Mouse (Mus musculus): ENCODE data around the gene 1700006A11Rik.
A peak's percentile ranks its signal among the peaks of the same experiment; 100 is the strongest.
"Not testable (repeated sequence)": the region's sequence is repeated elsewhere in the genome, so short reads cannot be mapped to it uniquely, and the experiment has no call there.

The 1700006A11Rik gene

GRCm38 (mm10) chr3:124425940-124426339 lies at the start of gene 1700006A11Rik:
TSS of gene 1700006A11Rik (minus strand) at chr3:124426040.
- no peak for DNase-seq (ENCODE audit: low spot score in 2 of 2)

GRCm38 (mm10) chr3:124474291-124474690 lies 48.5 kb upstream of the 1700006A11Rik start:
- DNase-seq (ENCODE audit: low spot score in 2 of 2), result not testable (repeated sequence)

GRCm38 (mm10) chr3:124466102-124466730 lies 40.4 kb upstream of the 1700006A11Rik start:
- no peak for DNase-seq (ENCODE audit: low spot score in 2 of 2)

GRCm38 (mm10) chr3:124392201-124392600 lies 33.6 kb downstream of the 1700006A11Rik start:
- DNase-seq (ENCODE audit: low spot score in 2 of 2), result no peak

GRCm38 (mm10) chr3:124390101-124390500 lies 35.7 kb downstream of the 1700006A11Rik start:
- DNase-seq (ENCODE audit: low spot score in 2 of 2), result no peak

- no peak for DNase-seq (ENCODE audit: low spot score in 2 of 2)
These were observed 36.2 kb downstream of the 1700006A11Rik start for GRCm38 (mm10) chr3:124389650-124390049.

- not testable (repeated sequence) for DNase-seq (ENCODE audit: low spot score in 2 of 2)
These were observed 40.5 kb downstream of the 1700006A11Rik start for GRCm38 (mm10) chr3:124385377-124385776.

- DNase-seq (ENCODE audit: low spot score in 2 of 2), result no peak
These were observed 53.8 kb downstream of the 1700006A11Rik start for GRCm38 (mm10) chr3:124372031-124372430.

GRCm38 (mm10) chr3:124357533-124357932 lies 68.3 kb downstream of the 1700006A11Rik start:
- DNase-seq (ENCODE audit: low spot score in 2 of 2), result peak; percentile 25 to 65
